Mouse (Mus musculus) cortical plate, adult 2 months (tissue): ENCODE measurements around the gene Ramp1.

Experiments used
- CTCF ChIP-seq: fragments of 200-500 bp; IDR thresholded peaks from 2 replicates; pipeline ENCODE4 v1.5.1; 2011; ENCODE audit warnings: mild to moderate bottlenecking, control low read depth, low read length; ENCODE audit not compliant: insufficient read depth; ENCODE audit errors: extremely low read depth
- POLR2A ChIP-seq: fragments of 200-500 bp; IDR thresholded peaks from 2 replicates; pipeline ENCODE4 v1.6.1; 2011; ENCODE audit warnings: mild to moderate bottlenecking, low read length, control low read depth; ENCODE audit not compliant: insufficient read depth; ENCODE audit errors: extremely low read depth

DNA sequence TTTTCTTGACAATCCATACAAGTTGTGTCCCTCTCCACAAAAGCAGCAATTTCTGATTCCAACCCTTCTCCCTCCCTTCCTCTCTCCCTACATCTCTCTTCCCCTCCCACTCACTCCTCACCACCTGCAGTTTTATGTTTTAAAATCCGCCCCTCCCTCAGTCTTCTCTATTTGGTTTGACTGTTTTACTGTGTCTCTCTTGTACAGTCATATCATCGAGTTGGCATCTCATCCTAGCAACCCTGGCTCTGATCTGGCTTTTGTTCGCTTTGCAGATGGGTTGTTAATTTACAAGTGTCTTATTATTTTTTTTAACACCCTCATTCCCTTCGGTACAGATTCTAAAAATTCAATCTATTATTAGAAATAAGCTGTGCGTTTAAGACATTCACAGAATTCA lies 27.3 kb downstream of the Ramp1 start:
- no peak for TF ChIP-seq CTCF
- TF ChIP-seq POLR2A = no peak
